Mouse (Mus musculus): ENCODE measurements around the gene Scarf1.

The Scarf1 gene

GRCm38 (mm10) chr11:75566276-75567196 is 53.2 kb downstream of the Scarf1 start:
- no peak for DNase-seq

- DNase-seq, result no peak
Measured at GRCm38 (mm10) chr11:75567346-75568114, 54.2 kb downstream of the Scarf1 start.

GRCm38 (mm10) chr11:75568115-75568511 is 54.8 kb downstream of the Scarf1 start:
- no peak for DNase-seq

- peak; percentile 80 to 81 for DNase-seq
Measured at GRCm38 (mm10) chr11:75568962-75569361, 55.6 kb downstream of the Scarf1 start.

GRCm38 (mm10) chr11:75570375-75571125 is 57.2 kb downstream of the Scarf1 start:
- no peak for DNase-seq

- DNase-seq, result no peak
Measured at GRCm38 (mm10) chr11:75571126-75571990, 58.0 kb downstream of the Scarf1 start.

GRCm38 (mm10) chr11:75572301-75572791 is 59.0 kb downstream of the Scarf1 start:
- DNase-seq, result no peak

- peak; percentile 93 to 97 for DNase-seq
Measured at GRCm38 (mm10) chr11:75572854-75573650, 59.7 kb downstream of the Scarf1 start.

- DNase-seq, result no peak
Measured at GRCm38 (mm10) chr11:75574378-75575123, 61.2 kb downstream of the Scarf1 start.

- no peak for DNase-seq
Measured at GRCm38 (mm10) chr11:75575560-75576123, 62.3 kb downstream of the Scarf1 start.
